Mouse (Mus musculus): ENCODE measurements at regions not wholly inside any gene's neighbourhood (a gene's known extent, or its start where the extent isn't known, plus 50 kb on each side); places are given as distances from the start of the nearest gene placed in this dataset.

- no peak for TF ChIP-seq CTCF (conservative IDR thresholded peaks at IDR 0.05; ENCODE audit: low read length)
- no peak for TF ChIP-seq NANOG (IDR thresholded peaks at IDR 0.05; ENCODE audit: borderline replicate concordance, low read length)
These were observed 291.7 kb upstream of the Myt1l start for GRCm38 (mm10) chr12:29236496-29236895.

All from E14TG2a.4 (cell line).